Comparison of ENCODE assay signal across 8 mouse cellular contexts in the genomic region with DNA sequence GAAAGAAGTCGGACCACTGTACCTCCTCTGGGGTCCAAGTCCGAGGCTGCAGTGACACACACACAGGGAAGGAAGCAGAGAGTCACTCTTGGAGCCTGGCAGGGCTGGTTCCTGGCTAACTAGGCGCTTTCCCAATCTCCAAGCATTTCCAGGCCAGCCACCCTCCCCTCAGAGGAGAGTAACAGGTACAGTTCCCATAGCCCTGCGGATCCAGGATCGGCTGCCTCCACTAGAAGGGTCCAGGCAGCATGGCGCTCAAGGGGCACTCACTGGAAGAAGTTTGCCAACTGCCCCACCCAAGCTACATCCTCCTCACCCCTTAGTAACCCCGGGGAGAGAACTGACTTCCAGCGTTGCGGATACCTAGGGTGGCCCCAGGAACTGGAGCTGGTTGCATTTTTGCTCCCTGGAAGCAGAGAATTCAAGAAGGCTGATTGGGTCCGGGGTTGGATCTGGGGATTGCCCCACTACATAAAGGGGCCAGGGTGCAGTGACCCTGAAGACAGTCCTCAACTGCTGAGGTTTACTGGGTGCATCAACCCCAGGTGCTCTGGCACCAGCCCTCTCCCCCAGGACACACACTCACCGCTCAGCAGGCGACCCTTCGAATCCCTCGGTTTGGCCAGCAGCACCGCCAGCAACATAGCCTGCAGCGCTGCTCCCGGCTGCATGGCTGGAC. TPM values are rescaled to one million over a fixed set of nuclear protein-coding genes. Genes with fewer than 3 reads are reported as not detected.
A peak's percentile ranks its signal among the peaks of the same experiment; 100 is the strongest.
DNase-seq lines count a peak whose midpoint lies in the region; ATAC-seq and TF ChIP-seq lines count a peak whose summit lies in the region.

No protein-coding gene starts in this region.

- H3K36me3 ChIP-seq in hindbrain, embryonic 12.5 days: no peaks in the 10 kb centered on the region
- H3K36me3 ChIP-seq in liver, embryonic 14.5 days (replicated peaks; ENCODE audit: control insufficient read depth, insufficient read depth, low read depth): no peaks in the 10 kb centered on the region
- no peaks in the 10 kb centered on the region for H3K36me3 ChIP-seq in neural tube, embryonic 11.5 days (ENCODE audit: control insufficient read depth, insufficient read depth, low read length)

- no peaks in the 10 kb centered on the region for H3K9me3 ChIP-seq in hindbrain, embryonic 12.5 days (replicated peaks)
- no peaks in the 10 kb centered on the region for H3K9me3 ChIP-seq in liver, embryonic 14.5 days (ENCODE audit: control insufficient read depth, low read length)
- H3K9me3 ChIP-seq in neural tube, embryonic 11.5 days (ENCODE audit: control insufficient read depth, low read length): no peaks in the 10 kb centered on the region

- no peak for TF ChIP-seq POLR2A in embryonic fibroblast, embryonic 13.5 days (IDR thresholded peaks at IDR 0.05; ENCODE audit: low read depth, low read length)

- no peak for TF ChIP-seq EP300 in liver, embryonic 14.5 days (IDR thresholded peaks at IDR 0.05; ENCODE audit: low read depth)

- no peak for ATAC-seq in CD4-positive, CD25-positive, alpha-beta regulatory T cell, adult 4 months
- peak; percentile 61 for ATAC-seq in hindbrain, embryonic 12.5 days (ENCODE audit: low FRiP score)
- peak; percentile 18; the same call in 1 of the 2 replicates for ATAC-seq in liver, embryonic 14.5 days (ENCODE audit: insufficient read depth)
- no peak; the same call in 1 of the 2 replicates for ATAC-seq in neural tube, embryonic 11.5 days (ENCODE audit: insufficient read depth, low FRiP score, low TSS enrichment)

- peak; percentile 6 for DNase-seq in CD4-positive, CD25-positive, alpha-beta regulatory T cell, adult 2 months (ENCODE audit: low read depth, low spot score)
- peak; percentile 8 for DNase-seq in adrenal gland, postnatal 25 days
- no peak for DNase-seq in liver, embryonic 14.5 days (ENCODE audit: low read depth in 3 of 3, low spot score in 3 of 3)
- DNase-seq in neural tube, embryonic 11.5 days (ENCODE audit: low spot score): peak; percentile 42
- DNase-seq in right cerebral cortex, adult 2 months (ENCODE audit: low spot score in 2 of 2): no peak

- H3K4me2 ChIP-seq in hindbrain, embryonic 12.5 days (replicated peaks): peak overlapping the region; percentile 65
- H3K4me2 ChIP-seq in liver, embryonic 14.5 days (ENCODE audit: low read depth): peak overlapping the region; percentile 66
- H3K4me2 ChIP-seq in neural tube, embryonic 11.5 days (ENCODE audit: low read depth): peak overlapping the region; percentile 81

- peak overlapping the region; percentile 81 for H3K4me3 ChIP-seq in embryonic fibroblast, embryonic 13.5 days (ENCODE audit: insufficient read depth, low read length)
- peak overlapping the region; percentile 35 for H3K4me3 ChIP-seq in hindbrain, embryonic 12.5 days
- H3K4me3 ChIP-seq in liver, embryonic 14.5 days (ENCODE audit: insufficient read depth in 1 of 2, low read depth in 2 of 2, low read length in 2 of 2): peak overlapping the region; percentile 33 to 47
- H3K4me3 ChIP-seq in neural tube, embryonic 11.5 days (ENCODE audit: low read depth, low read length): peak overlapping the region; percentile 33

- peak overlapping the region; percentile 27; the same call in 1 of the 2 replicates for H3K27ac ChIP-seq in embryonic fibroblast, embryonic 13.5 days (ENCODE audit: insufficient read depth, low read length)
- H3K27ac ChIP-seq in hindbrain, embryonic 12.5 days: no peak overlapping the region
- no peak overlapping the region for H3K27ac ChIP-seq in liver, embryonic 14.5 days
- H3K27ac ChIP-seq in neural tube, embryonic 11.5 days (ENCODE audit: low read depth, low read length): no peak overlapping the region

- H3K4me1 ChIP-seq in embryonic fibroblast, embryonic 13.5 days (ENCODE audit: control insufficient read depth, insufficient read depth, low read length): no peaks in the 10 kb centered on the region; the same call in 1 of the 2 replicates
- H3K4me1 ChIP-seq in hindbrain, embryonic 12.5 days: peaks cover 16% of the 10 kb centered on the region
- H3K4me1 ChIP-seq in liver, embryonic 14.5 days (replicated peaks; ENCODE audit: control insufficient read depth in 2 of 2, insufficient read depth in 2 of 2, low read length in 1 of 2): peaks cover 0 to 5% of the 10 kb centered on the region in 2 experiments; a peak in 2 of 4 replicates
- peaks cover 7% of the 10 kb centered on the region for H3K4me1 ChIP-seq in neural tube, embryonic 11.5 days (ENCODE audit: control insufficient read depth, insufficient read depth, low read length)

- WGBS in hindbrain, embryonic 12.5 days: under 1% methylated on average over 17 of the region's 17 CpGs
- WGBS in liver, embryonic 14.5 days (ENCODE audit: insufficient replicate concordance): under 1% methylated on average over 17 of the region's 17 CpGs
- WGBS in neural tube, embryonic 11.5 days: 1% methylated on average over 16 of the region's 17 CpGs

- H3K9ac ChIP-seq in hindbrain, embryonic 12.5 days: peak overlapping the region; percentile 50
- H3K9ac ChIP-seq in liver, embryonic 14.5 days (replicated peaks): no peak overlapping the region
- peak overlapping the region; percentile 50 for H3K9ac ChIP-seq in neural tube, embryonic 11.5 days (ENCODE audit: low read length)

- peaks cover 5% of the 10 kb centered on the region; the same call in 1 of the 2 replicates for H3K27me3 ChIP-seq in hindbrain, embryonic 12.5 days
- no peaks in the 10 kb centered on the region; the same call in 1 of the 2 replicates for H3K27me3 ChIP-seq in liver, embryonic 14.5 days (ENCODE audit: control insufficient read depth, insufficient read depth, low read length)
- no peaks in the 10 kb centered on the region for H3K27me3 ChIP-seq in neural tube, embryonic 11.5 days (ENCODE audit: control insufficient read depth, insufficient read depth, low read length)

- no peak for TF ChIP-seq CTCF in embryonic fibroblast, embryonic 13.5 days (IDR thresholded peaks at IDR 0.05; ENCODE audit: borderline replicate concordance, insufficient read depth, low read length)
- no peak for TF ChIP-seq CTCF in liver, embryonic 14.5 days (IDR thresholded peaks at IDR 0.05; ENCODE audit: low read depth)

RNA-seq across cellular contexts. Expression of a gene that starts 0.5 kb away (rescaled TPM):
- not detected for polyA plus RNA-seq in CD4-positive, CD25-positive, alpha-beta regulatory T cell, adult 4 months (2017; shearing (Covaris generic))
- total RNA-seq in adrenal gland, postnatal 25 days (2021): 6.5 and 6.6 TPM in 2 replicates
- 32.1 and 48.7 TPM in 2 replicates for polyA plus RNA-seq in embryonic fibroblast, embryonic 13.5 days (2011; ENCODE audit: insufficient read length, low read depth, missing spikeins)
- 0.84 and 2.5 TPM in 2 replicates for polyA plus RNA-seq in hindbrain, embryonic 12.5 days (2016; fragmentation: Nextera tagmentation; extraction: Ambion mirVana)
- polyA plus RNA-seq in liver, embryonic 14.5 days (2012; rRNA removed): 0.38 and 0.45 TPM in 2 replicates
- 1.1 and 1.6 TPM in 2 replicates for polyA plus RNA-seq in liver, embryonic 14.5 days (2014; fragmentation: Nextera tagmentation; extraction: Ambion mirVana)
- polyA plus RNA-seq in neural tube, embryonic 11.5 days (2014; fragmentation: Nextera tagmentation; extraction: Ambion mirVana): 0.88 and 1.2 TPM in 2 replicates

RNA-seq across cellular contexts. Expression of a gene that starts 15.7 kb away (rescaled TPM):
- polyA plus RNA-seq in CD4-positive, CD25-positive, alpha-beta regulatory T cell, adult 4 months (2017; shearing (Covaris generic)): not detected
- total RNA-seq in adrenal gland, postnatal 25 days (2021): not detected in 2 replicates
- polyA plus RNA-seq in embryonic fibroblast, embryonic 13.5 days (2011; ENCODE audit: insufficient read length, low read depth, missing spikeins): not detected in 2 replicates
- polyA plus RNA-seq in hindbrain, embryonic 12.5 days (2016; fragmentation: Nextera tagmentation; extraction: Ambion mirVana): not detected in 2 replicates
- not detected in 2 replicates for polyA plus RNA-seq in liver, embryonic 14.5 days (2012; rRNA removed)
- polyA plus RNA-seq in liver, embryonic 14.5 days (2014; fragmentation: Nextera tagmentation; extraction: Ambion mirVana): not detected in 2 replicates
- not detected in 2 replicates for polyA plus RNA-seq in neural tube, embryonic 11.5 days (2014; fragmentation: Nextera tagmentation; extraction: Ambion mirVana)

RNA-seq across cellular contexts. Expression of a gene that starts 25.4 kb away (rescaled TPM):
- polyA plus RNA-seq in CD4-positive, CD25-positive, alpha-beta regulatory T cell, adult 4 months (2017; shearing (Covaris generic)): not detected
- 0.46 TPM in 1 of 2 replicates, not detected in the other for total RNA-seq in adrenal gland, postnatal 25 days (2021)
- 4.3 and 5.8 TPM in 2 replicates for polyA plus RNA-seq in embryonic fibroblast, embryonic 13.5 days (2011; ENCODE audit: insufficient read length, low read depth, missing spikeins)
- polyA plus RNA-seq in hindbrain, embryonic 12.5 days (2016; fragmentation: Nextera tagmentation; extraction: Ambion mirVana): 1.3 and 1.9 TPM in 2 replicates
- not detected in 2 replicates for polyA plus RNA-seq in liver, embryonic 14.5 days (2012; rRNA removed)
- not detected in 2 replicates for polyA plus RNA-seq in liver, embryonic 14.5 days (2014; fragmentation: Nextera tagmentation; extraction: Ambion mirVana)
- polyA plus RNA-seq in neural tube, embryonic 11.5 days (2014; fragmentation: Nextera tagmentation; extraction: Ambion mirVana): not detected in 2 replicates

Comparison
In these comparisons a context has a peak if more than half of its experiments do, and no peak if none do; other contexts are left out.
1. DNase-seq: peak in CD4-positive, CD25-positive, alpha-beta regulatory T cell, adult 2 months (single experiment), adrenal gland, postnatal 25 days (single experiment) and neural tube, embryonic 11.5 days (single experiment); none in liver, embryonic 14.5 days (0 of 3) and right cerebral cortex, adult 2 months (0 of 2).
2. ATAC-seq: peak in hindbrain, embryonic 12.5 days (single experiment) and liver, embryonic 14.5 days (single experiment); none in CD4-positive, CD25-positive, alpha-beta regulatory T cell, adult 4 months (single experiment) and neural tube, embryonic 11.5 days (single experiment).
3. Peak in every context shown above with its lines, with median percentiles within 50 percentile points of each other: H3K4me3 ChIP-seq and H3K4me2 ChIP-seq.